Mouse (Mus musculus) small intestine, adult 10 weeks (tissue): Measurements from ENCODE around the gene Gstt2. TPM values are rescaled to one million over a fixed set of nuclear protein-coding genes. Genes with fewer than 3 reads are reported as not detected.

Experiments
- polyA plus RNA-seq: library from polyadenylated mRNA; stranded (reverse); fragments of 350-450 nt; fragmentation: Illumina TruSeq; extraction: RNeasy Lipid Tissue Mini Kit (QIAGEN cat#74804); gene quantifications from one replicate; pipeline ENCODE4 v1.2.3, GENCODE M21; 2014; ENCODE audit warnings: low replicate concordance

Gstt2 gene
- polyA plus RNA-seq: 5.7 TPM

GRCm38 (mm10) chr10:75837248-75837759 lies at the start of gene Gstt2:
Gstt2 (minus strand) TSS chr10:75837424.

GRCm38 (mm10) chr10:75859786-75860470 lies 22.7 kb upstream of the Gstt2 start, which contains the start of gene Mif:
Mif (minus strand) TSS chr10:75860240.

GRCm38 (mm10) chr10:75822443-75822842 lies 14.8 kb downstream of the Gstt2 start, which contains the start of gene Gstt4:
Gstt4 (minus strand) TSS chr10:75822543.

GRCm38 (mm10) chr10:75798176-75798696 lies 39.0 kb downstream of the Gstt2 start, which contains the start of gene Gstt1:
Gstt1 (minus strand) TSS chr10:75798584.

Other genes starting within 250 kb of the Gstt2 start
- 1.2 TPM for gene Ggt5, start 248.1 kb downstream of the Gstt2 start, polyA plus RNA-seq
- 3.5 TPM for gene Susd2, start 193.4 kb downstream of the Gstt2 start, polyA plus RNA-seq
- 2.5 TPM for gene Cabin1, start 73.1 kb downstream of the Gstt2 start, polyA plus RNA-seq
- 2.4 TPM for gene Ddt, start 64.0 kb downstream of the Gstt2 start, polyA plus RNA-seq
- not detected for gene Gm20441, start 56.5 kb downstream of the Gstt2 start, polyA plus RNA-seq
- gene Gstt3, start 56.0 kb downstream of the Gstt2 start, polyA plus RNA-seq: 36.7 TPM
- gene Gstt1, start 38.8 kb downstream of the Gstt2 start, polyA plus RNA-seq: 10.8 TPM
- not detected for gene Gstt4, start 14.9 kb downstream of the Gstt2 start, polyA plus RNA-seq
- not detected for gene Mif, start 22.8 kb upstream of the Gstt2 start, polyA plus RNA-seq
- not detected for gene Derl3, start 56.0 kb upstream of the Gstt2 start, polyA plus RNA-seq
- 7.2 TPM for gene Smarcb1, start 84.2 kb upstream of the Gstt2 start, polyA plus RNA-seq
- gene Chchd10, start 95.7 kb upstream of the Gstt2 start, polyA plus RNA-seq: 23.9 TPM
- not detected for gene Mmp11, start 99.1 kb upstream of the Gstt2 start, polyA plus RNA-seq
- gene Gm867, start 103.2 kb upstream of the Gstt2 start, polyA plus RNA-seq: not detected
- gene Vpreb3, start 105.6 kb upstream of the Gstt2 start, polyA plus RNA-seq: not detected
- gene Gm5134, start 117.1 kb upstream of the Gstt2 start, polyA plus RNA-seq: not detected
- 10.7 TPM for gene Zfp280b, start 195.2 kb upstream of the Gstt2 start, polyA plus RNA-seq